Mouse (Mus musculus) A20 (cell line): Measurements from ENCODE around the gene Hcn1.

Experiments used
- DNase-seq: peaks from one replicate; pipeline ENCODE4 v3.0.0-alpha.2; 2011; ENCODE audit warnings: low read depth, low spot score

Hcn1 gene

DNA sequence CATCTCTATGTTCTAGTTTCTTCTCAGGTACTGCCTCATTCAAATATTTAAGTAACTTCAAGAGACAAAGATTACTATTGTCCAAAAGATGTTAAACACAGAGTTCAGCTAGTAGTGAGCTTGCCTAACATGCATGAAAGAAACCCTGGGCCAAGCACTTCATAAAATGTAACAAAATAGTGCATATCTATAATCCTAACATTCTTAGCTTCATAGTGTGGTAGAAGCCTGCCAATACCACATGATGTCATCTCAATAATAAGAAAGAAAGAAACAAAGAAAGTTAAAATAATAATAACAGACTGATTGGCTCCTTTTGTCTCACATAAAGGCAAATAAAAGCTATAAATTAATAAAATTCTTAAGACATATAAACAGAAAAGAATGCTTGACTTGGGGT, 103.5 kb downstream of the Hcn1 start:
- DNase-seq = no peak

DNA sequence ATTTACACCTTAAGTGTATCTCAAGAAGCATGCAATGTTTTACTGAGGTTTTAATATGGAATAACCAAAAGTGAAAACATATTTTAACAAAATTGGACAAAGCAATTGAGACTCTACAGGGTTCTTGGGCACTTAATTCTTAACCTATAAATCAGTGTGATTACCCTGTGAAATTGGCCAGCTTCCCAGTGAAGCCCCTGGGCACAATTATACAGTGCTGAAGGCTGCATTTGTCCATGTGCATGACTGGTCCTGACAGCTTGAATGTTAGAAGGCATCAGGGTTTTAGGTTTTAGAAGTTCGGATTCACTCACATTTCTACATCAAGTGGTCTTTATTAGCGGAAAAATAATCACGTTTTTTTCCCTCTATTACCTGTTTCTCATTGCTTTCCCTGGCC, 103.9 kb downstream of the Hcn1 start:
- DNase-seq = no peak

DNA sequence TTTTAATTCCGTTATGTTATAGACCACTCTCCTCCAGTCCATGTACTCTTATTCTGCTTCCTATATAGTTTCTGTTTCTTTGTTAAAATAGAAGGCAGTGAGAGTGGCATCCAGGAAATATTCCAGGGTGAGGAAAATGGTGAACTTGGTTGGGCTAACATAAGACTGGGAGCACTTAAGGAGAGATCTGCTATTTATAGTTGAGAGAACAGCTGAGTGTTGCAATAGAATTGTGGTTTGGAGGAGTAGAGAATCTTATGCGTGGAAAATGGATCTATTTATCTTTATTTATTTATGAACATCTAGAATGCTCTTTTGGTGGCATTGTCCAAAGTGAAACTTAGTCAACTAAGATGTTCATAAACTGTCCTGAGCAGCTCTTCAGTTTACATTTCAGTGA, 104.4 kb downstream of the Hcn1 start:
- DNase-seq = no peak

DNA sequence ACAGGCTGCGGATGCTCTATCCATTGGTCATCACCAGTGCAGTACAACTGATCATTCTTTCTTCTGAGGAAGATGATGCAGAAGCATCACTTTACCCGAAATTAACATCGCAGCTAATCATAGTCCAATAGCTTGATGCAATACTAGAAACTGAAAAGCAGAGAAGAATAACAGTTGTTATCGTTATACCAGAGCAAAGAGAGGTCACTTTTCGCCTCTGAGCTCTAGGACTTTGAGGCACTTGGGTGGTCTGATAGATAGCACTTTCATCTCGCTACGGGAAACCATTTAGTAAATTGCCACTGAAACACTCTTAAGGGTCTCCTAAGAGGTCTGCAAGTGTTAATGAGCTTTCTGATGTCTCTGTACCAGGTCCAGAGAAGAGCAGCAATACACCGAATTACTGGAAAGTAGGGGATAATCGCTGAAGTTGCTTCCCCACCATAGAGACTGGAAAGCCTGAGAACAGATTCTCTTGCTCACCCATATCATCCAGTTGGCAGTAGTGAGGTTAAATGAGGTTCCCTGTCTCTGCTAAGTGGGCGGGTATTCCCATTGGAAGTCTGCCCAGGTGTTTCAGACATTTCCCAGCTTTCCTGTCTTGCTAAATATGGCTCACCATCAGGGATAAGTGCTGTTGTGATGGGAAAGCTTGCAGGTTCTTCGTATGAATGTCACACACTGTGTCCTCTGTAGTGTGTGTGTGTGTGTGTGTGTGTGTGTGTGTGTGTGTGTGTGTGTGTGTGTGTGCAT, 105.0 kb downstream of the Hcn1 start:
- DNase-seq = no peak

DNA sequence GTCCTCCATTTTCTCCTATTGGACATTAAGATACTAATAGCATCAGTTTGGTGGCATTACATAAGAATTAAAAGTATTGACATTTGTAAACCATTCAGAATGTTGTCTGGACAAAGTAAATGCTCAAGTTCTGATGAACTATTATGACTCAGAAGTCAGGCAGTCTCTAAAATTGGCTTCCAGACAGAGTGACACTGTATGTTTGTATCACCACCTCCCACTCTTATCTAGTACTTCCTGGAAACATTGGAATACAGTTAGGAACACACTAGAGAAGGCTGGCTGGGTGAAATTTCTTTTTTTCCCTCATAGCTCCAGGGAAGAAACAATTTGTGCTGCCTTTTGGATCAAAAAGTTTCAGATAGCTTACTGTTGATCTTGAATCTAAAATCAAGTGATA, 108.7 kb downstream of the Hcn1 start:
- DNase-seq = no peak

DNA sequence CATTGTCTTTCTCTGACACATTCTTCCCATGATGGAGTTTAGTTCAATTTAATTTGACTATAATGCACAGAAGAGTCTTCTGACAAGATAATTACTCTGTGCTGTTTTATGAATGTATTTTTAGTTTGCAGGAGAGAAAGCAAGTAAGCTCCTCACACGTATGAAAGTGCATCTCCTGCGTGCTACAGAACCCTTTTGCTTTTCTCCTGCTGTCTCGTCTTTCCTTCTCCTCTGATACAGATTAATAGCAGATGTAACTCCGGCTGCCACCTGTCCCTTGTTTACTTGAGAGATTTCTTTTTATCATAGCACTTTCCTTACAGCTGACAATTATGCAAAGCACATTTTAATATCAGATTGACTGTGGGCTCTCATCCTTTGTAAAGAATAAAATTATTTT, 120.0 kb downstream of the Hcn1 start:
- no peak for DNase-seq

DNA sequence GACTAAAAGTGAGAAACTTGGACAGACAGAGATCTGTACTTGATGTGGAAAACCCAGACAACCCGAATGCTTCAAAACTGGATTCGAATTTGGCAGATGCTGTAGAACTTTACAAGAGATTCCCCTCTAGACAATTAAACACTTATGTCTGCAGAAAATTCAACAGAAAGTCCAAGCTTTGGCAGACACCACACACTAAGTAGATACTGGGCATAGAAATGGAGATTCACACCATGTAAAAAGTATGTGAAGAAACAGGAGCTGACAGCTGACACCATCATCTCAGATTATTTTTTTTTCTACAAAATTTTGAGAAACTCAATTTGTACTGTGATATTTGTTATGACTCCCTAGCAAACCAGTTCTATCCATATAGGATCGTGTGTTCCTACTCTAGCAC, 122.0 kb downstream of the Hcn1 start:
- no peak for DNase-seq

DNA sequence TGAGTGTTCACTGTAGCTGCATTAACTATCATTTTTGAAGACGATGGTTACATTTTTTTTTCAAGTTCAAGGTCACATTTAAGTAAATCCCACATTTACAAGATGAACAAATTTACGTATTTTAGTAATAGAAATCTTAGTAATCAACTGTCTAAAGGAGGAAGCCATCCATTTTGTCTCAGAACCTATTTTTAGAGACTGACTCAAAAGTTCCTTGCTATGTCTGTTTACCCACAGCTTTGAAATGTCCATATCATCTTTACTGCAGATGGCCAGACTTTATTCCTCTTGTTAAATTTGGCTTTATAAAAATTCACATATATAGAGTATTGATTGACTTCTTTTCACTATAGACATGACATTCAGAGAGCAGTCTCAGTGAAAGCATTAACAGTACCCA, 126.3 kb downstream of the Hcn1 start:
- DNase-seq = no peak

DNA sequence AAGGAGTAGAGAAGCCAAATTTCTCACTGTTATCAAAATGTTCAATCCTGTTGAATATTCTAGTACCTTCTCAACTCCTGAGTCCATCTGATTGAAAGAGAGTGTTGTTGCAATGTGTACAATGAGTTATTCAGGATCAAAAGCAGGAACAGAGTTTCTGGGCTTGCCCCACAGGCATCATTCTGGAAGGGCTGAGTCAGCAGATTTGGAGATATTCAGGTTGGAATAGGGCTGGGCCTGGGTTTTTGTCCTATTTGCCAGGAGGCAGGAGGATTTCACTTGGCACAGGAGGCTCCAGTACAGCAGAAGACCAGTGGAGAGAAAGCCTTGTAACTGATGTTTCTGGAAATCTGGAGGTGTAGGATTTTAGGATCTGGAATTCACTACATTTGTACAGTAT, 130.6 kb downstream of the Hcn1 start:
- DNase-seq = no peak

DNA sequence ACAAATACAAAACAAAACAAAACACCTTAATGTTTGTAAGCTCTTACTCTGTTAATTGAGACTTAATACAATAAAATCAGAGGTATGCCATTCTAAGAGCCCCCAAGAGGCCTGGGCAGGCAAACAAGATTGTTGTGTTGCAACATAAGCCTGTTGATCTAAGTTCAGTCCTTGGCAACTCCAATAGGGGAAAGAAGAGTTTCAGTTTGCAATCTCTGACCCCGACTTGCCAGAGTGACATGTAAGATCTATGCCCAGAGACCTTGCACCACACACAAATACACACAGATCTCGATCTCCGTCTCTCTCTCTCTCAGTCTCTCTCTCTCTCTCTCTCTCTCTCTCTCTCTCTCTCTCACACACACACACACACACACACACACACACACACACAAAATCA, 142.3 kb downstream of the Hcn1 start:
- DNase-seq = no peak

DNA sequence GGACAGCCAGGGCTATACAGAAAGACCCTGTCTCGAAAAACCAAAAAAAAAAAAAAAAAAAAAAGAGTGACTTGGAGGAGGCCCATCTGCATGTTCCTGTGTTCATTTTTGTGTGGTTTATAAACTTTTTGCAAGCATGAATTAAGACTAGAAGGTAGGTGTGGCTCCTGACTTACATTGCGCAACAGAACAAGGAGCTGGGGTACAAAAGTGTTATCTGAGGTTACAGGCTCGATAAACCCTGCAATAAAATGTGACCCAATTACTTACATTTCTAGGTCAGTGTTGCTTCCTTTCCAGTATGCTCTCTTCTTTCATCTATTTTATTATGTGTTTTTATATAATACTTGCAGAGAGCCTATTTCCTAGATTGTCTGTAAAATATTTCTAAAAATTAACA, 143.1 kb downstream of the Hcn1 start:
- DNase-seq = no peak

DNA sequence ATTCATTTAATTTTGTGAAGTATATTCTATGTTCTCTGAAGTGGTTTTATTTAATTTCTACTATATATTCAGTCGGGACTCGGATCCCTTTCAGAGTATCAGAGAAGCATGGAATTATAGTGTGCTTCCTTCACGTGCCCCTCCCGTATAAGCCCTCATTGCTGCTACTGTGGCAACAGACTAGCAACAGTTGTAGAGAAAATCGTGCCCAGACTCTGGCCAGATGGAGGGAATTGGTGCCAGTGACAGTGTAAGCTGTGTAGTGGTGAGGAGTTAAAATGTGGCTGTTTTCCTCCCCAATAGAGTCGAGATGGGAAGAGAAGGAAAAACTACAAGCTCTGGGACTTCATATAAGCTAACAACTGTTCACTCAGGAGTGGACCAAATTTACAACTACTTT, 163.4 kb downstream of the Hcn1 start:
- DNase-seq = no peak

DNA sequence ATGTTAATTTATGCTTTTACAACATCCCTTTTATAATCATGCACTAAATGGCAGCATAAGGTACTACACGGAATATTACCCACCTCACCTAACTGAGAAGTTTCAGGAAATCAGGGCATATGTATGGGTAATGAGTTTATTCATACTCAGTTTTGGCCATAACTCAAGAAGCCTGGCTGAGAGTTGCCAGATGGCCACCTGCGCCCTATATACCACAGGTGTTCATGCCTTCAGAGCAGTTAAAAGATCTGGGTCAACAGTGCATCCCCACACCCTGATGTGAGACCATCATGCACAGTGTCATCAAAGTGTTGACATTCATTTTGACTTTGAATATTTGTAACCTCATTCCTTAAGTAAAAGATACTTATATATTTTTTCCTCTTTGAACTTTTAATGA, 183.3 kb downstream of the Hcn1 start:
- no peak for DNase-seq

DNA sequence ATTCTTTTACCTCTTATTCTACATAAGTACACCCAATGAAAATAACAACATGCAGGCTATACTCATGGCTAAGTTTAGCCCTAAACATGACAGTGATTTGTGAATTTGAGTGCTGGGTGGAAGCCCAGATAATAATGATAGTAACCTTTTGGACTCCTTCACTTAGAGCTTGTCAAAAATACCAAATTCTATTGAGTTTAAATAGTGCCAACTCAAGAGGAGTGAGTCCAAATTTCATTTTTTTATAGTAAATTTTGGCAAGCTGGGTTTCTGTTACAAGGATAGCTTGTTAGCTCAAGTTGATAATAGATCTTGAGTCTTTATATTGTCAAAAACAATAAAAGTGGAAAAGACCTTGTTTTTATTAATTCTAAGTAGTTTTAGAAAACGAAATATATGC, 190.7 kb downstream of the Hcn1 start:
- DNase-seq = no peak

DNA sequence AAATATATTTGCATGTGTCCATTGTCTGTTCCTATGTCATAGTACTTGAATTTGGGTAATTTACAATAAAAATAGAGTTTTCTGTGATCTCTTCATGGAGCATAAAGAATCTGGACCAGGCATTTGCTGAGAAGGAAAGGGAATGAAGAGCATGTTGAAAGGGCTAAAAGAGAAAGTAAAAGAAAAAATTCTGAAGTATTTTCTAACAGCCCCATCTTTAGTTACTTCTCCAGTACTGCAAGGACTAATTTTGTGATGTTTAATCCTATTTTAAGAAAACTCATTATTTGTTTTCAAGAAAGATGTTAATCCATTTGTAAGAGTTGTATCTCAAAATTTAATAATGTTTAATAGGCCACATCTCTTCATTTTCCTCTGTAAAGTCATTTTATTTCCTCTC, 198.9 kb downstream of the Hcn1 start:
- DNase-seq = peak; percentile 26

DNA sequence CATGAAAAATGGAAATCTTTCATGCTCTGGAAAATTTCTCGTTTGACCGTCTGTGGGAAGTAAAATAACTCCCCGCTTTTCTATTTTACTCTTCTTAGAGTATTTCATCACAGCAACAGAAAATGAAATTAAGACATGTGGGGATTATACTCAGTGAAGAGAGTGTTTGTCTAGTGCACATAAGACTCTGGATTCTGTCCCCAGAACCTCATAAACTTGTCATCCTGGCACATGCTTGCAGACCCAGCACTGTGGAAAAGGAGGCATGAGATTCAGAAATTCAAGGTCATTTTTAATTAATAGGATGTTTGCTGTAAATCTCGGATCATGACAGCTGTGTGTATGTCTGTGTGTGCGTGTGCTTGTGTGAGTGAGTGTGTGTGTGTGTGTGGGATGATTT, 225.5 kb downstream of the Hcn1 start:
- no peak for DNase-seq

DNA sequence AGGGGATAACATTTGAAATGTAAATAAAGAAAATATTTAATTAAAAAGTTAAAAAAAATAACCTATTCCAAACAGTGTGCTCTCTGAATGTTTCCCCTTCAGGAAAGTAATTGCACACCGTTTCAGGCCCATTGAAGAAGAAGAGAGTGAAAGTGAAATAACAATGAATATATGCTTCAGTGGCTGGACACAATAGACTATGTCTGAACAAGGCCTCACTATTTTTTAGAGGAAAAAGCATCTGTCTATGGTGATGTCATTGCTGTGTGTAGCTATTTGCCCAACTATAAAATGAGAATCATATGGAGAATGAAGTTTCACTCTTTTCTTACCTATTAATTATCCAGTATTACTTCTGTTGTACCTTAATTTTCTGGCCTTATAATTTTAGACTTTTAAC, 234.5 kb downstream of the Hcn1 start:
- no peak for DNase-seq

DNA sequence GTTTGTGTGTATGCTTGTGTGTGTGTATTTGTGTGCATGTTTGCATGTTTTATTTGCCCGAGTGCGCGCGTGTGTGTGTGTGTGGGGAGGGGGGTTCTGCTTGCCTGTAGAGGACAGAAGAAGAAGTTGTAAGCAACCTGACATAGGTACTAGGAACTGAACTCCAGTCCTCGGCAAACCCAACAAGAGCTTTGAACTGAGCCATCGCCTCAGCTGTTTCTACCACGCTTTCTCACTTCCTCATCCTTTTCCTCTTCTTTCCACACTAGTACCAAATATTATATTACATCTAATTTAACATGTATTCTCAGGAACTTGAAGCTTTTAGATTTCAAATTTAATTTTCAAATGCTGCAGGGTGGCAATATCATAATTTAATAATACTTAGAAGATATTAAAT, 236.1 kb downstream of the Hcn1 start:
- peak; percentile 36 for DNase-seq

DNA sequence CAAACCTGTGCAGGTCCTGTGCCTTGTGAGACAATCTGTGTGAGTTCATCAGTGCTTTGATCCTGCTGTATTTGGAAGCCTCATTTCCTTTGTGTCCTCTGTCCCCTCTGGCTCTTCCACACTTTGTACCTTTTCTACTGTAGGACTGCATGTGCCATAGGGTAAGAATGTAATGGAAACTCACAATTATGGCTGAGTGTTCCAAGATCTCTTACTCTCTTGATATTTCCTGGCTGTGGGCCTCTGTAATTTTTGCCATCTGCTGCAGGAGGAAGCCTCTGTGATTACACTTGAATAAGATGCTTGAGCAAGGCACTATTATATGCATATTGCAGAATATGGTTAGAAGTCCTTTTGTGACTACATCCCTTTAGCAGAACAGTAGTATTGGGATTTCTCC, 240.2 kb downstream of the Hcn1 start:
- no peak for DNase-seq

DNA sequence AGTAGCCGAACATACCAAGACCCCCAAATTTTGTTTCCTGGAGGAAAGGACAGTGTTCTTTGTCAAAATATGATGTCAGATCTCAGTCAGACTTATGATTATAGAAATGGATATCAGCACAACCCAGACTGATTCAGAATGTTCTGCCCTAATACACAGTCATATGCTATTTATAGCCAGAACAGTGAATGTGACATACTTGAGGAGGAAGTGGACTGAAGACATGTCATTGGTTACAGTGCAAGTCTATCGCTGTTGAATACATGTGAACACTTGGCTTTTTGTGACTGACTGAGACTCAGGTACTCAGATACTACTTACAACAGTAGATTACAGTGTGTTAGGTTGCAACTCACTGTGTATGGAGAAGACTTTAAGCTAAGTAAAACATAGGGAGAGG, 245.2 kb downstream of the Hcn1 start:
- no peak for DNase-seq

DNA sequence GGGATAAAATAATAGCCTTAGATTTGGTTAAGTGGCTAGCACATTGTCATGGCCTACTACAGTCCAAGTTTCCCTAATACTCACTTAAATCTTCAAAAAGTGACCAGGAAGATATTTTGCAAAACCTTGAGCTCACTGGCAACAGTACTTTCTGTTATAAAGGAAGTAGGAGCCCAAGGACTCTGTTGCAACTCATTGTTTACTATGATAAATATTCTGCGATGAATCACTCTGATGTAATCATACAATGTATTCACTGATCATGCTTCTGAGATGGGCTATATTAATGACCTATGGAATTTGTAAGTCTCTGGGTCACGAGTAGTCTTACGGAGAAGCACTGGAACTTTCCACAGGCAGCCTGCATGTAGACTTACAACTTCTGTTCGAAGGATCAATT, 246.6 kb downstream of the Hcn1 start:
- DNase-seq = no peak

DNA sequence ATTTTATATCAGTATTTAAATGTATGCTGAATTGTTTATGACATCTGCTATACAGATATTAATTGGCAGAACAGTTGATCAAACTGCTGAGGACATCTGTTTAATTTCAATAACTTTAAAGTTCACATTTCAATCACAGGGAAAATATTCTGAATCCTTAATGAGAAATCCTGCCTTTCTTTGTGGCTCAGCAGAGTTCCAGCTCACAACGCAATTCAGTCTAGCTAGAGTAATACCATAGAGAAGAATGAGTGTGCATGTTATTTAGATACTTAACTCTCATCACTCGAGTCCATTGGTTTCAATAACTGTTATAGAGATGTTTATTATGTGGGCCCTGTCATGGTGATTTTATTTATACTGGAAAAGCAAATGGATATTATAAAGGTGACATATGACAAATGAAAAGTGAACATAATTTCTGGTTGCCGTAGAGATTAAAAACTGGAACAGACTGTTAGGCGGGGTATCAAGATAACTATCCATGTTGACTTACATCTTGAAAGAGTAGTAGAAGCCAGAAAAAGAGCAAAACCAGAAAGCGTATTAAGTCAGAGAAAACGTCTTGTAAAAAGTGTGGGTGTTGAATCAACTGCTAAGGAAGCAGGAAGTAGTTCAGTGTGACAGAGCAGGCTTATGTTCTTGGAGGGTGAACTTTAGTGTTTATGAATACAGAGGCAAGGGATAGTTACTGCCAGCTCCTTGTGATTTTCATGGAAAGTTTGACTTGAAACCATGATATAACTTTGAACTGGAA, 250.0 kb downstream of the Hcn1 start:
- no peak for DNase-seq

DNA sequence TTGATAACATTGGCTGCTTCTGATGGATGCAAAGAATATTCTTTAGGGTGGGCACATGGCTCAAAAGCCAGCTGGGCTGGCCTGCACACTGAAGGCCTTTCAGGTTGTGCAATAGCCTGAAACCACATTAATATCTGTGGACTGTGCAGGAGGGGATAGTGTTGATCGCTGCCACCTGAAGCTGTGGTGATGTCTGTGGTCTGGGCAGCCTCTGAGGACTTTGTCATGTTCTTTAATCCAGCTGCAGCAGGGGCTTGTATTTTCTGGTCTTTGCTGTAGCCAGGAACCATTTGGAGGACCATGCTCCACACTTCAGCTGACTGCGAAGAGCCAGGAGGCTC, 250.6 kb downstream of the Hcn1 start:
- no peak for DNase-seq

DNA sequence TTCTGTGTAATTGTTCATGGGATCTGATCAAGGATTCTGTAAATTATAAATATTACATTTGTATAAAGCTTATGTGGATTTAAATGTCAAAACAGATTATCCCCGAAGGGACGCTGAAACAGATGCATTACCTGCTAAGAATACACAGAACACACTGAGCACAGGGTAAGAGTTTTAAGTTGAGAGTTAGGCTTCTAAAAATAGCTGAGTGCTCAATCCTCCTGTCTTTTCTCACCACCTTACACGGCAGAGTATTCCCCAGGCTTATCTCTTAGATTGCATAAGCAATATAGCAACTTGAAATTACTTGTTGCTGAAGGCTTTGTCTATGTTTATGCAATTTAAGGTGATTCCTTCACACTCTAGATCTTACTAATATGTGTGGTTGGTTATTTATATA, 256.3 kb downstream of the Hcn1 start:
- DNase-seq = no peak
